Mouse (Mus musculus) heart, embryonic 13.5 days (tissue): ENCODE measurements around the gene Pik3r3. TPM values are rescaled to one million over a fixed set of nuclear protein-coding genes. Genes with fewer than 3 reads are reported as not detected.
"Not testable (repeated sequence)": the region's sequence is repeated elsewhere in the genome, so short reads cannot be mapped to it uniquely, and the experiment has no call there.

ENCODE experiments used
- ATAC-seq: fragments of 200-750 bp; cut with Nextera tagmentation; 2 replicates; pipeline ENCODE4 v1.8.0; 2017; ENCODE audit warnings: moderate TSS enrichment; ENCODE audit not compliant: insufficient number of reproducible peaks, low FRiP score, low TSS enrichment; ENCODE audit errors: extremely low read depth
- H3K27ac ChIP-seq: fragments of 300-500 bp; sonication (generic); replicated peaks from 2 replicates; pipeline ENCODE4 v1.5.1; 2015; ENCODE audit warnings: moderate library complexity, mild to moderate bottlenecking, inconsistent platforms
- H3K27me3 ChIP-seq: fragments of 300-500 bp; sonication (generic); replicated peaks from 2 replicates; pipeline ENCODE4 v1.6.1; 2015; ENCODE audit warnings: mild to moderate bottlenecking, inconsistent platforms
- H3K36me3 ChIP-seq: fragments of 300-500 bp; sonication (generic); 2 replicates; pipeline ENCODE4 v1.6.1; 2015; ENCODE audit warnings: mild to moderate bottlenecking, inconsistent platforms
- H3K4me1 ChIP-seq: fragments of 300-500 bp; sonication (generic); 2 replicates; pipeline ENCODE4 v1.6.1; 2015; ENCODE audit warnings: inconsistent platforms
- H3K4me2 ChIP-seq: fragments of 300-500 bp; sonication (generic); 2 replicates; pipeline ENCODE4 v1.6.1; 2015; ENCODE audit warnings: inconsistent platforms, mild to moderate bottlenecking, moderate library complexity
- H3K4me3 ChIP-seq: fragments of 300-500 bp; sonication (generic); 2 replicates; pipeline ENCODE4 v1.5.1; 2015; ENCODE audit warnings: moderate library complexity, mild to moderate bottlenecking, inconsistent platforms
- H3K9ac ChIP-seq: fragments of 300-500 bp; sonication (generic); 2 replicates; pipeline ENCODE4 v1.6.1; 2015; ENCODE audit warnings: inconsistent platforms, mild to moderate bottlenecking, moderate library complexity
- H3K9me3 ChIP-seq: fragments of 300-500 bp; sonication (generic); 2 replicates; pipeline ENCODE4 v1.6.1; 2016; ENCODE audit warnings: inconsistent platforms
- WGBS: fragments of 180-500 bp; shearing (Covaris S2); methylation state at CpG from one replicate; pipeline ENCODE4 v1.1.7; 2015; ENCODE audit warnings: mixed read lengths; 5-methylcytosine and 5-hydroxymethylcytosine counted together
- polyA plus RNA-seq: library from polyadenylated mRNA; unstranded; fragments of >200 nt; fragmentation: Nextera tagmentation; extraction: Ambion mirVana; gene quantifications from 2 replicates; pipeline ENCODE4 v1.2.1, GENCODE M21; 2015

Pik3r3 gene
- polyA plus RNA-seq, 1 experiment from 2014 or later: 12.1 TPM

DNA sequence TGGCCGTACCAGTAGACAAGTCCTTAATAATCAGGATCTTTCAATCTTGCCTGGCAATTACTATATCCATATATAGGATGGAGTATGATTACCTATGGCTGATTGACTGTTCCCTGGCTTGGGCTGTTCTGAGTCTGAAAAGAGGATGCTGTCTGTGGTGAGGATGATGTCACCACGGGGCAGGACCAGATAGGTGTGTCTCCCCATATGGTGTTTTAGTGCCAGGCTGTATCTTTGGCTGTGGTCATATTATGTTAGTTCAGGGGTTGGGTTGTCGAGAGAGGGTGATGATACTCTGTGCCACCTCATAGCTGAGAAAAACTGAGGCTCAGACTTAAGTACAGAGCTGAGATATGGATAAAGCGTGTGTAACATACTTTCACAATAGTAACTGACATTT, 36.3 kb upstream of the Pik3r3 start:
- H3K9ac ChIP-seq: no peak overlapping the region
- H3K36me3 ChIP-seq: no peaks in the 10 kb centered on the region
- no peak overlapping the region for H3K4me2 ChIP-seq
- no peaks in the 10 kb centered on the region for H3K27me3 ChIP-seq
- WGBS: 73% methylated on average over 4 of the region's 4 CpGs
- no peak overlapping the region for H3K4me3 ChIP-seq
- H3K9me3 ChIP-seq: no peaks in the 10 kb centered on the region
- H3K27ac ChIP-seq: no peak overlapping the region
- peaks cover 20% of the 10 kb centered on the region for H3K4me1 ChIP-seq
- no peak for ATAC-seq

DNA sequence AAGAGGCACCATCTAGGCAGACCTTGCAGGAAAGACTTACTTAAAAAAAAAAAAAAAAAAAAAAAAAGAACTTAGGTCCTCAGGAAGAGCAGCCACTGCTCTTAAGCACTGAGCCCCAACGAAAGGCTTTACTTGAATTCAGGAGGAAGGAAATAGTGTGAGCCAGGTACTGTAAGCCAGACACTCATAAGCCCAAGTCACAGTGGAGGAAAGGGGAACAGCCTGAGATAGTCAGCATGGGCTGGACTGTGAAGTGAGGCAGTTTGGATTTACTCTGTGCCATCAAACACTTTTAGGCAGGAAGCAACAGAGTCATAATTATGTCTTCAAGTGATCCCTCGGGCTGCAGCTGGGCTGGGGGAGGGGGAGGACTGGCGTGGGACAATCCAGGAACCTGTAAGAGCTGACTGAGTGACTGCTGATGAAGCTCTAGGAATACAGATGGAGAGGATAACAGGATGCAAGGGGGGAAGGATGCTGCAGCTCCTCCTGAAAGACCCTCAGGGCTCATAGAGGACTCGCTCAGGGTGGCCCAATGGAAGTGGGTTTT, 29.1 kb upstream of the Pik3r3 start:
- Histone ChIP-seq H3K4me3 (no peak overlapping the region), H3K4me1 (peaks cover 4% of the 10 kb centered on the region), H3K9ac (no peak overlapping the region), H3K9me3 (no peaks in the 10 kb centered on the region), H3K4me2 (no peak overlapping the region), H3K36me3 (no peaks in the 10 kb centered on the region), H3K27me3 (no peaks in the 10 kb centered on the region), H3K27ac (no peak overlapping the region)
- ATAC-seq: no peak
- 41% methylated on average over 4 of the region's 4 CpGs for WGBS

DNA sequence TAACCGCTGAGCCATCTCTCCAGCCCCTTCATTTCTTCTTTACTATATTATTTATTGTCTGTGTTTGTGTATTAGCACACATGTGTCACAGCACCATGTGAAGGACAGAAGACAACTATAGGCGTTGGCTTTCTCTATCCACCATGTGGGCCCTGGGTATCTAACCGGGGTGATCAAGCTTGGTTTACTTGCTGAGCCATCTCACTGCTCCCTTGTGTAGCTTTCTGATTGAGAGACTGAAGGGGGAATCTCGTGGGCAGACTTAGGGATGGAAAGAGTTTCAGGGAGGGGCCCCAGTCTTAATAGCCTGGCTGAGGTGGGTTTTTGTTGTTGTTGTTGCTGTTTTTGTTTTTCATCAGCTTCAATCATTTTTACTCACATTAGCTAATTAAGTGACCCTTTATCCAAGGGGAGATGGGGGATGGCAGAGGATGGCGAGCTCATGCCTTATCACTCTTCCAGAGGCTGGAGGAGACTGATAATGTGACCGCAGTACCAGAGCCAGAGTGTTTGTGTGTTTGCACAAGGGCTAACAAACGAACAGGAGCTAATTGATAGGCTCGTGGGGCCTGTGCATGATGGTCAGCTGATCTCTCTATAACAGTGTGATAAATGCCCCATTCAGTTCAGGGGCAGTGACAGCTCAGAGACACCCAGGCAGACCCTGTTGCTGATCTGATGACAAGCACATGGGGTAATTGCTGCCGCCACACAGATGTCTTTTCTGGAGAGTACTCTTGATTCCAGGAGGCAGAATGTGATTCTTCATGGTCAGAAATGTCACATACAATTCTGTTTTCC, 27.6 kb upstream of the Pik3r3 start:
- WGBS: 31% methylated on average over 9 of the region's 9 CpGs
- no peaks in the 10 kb centered on the region for H3K9me3 ChIP-seq
- H3K27ac ChIP-seq: no peak overlapping the region
- ATAC-seq: no peak
- H3K27me3 ChIP-seq: no peaks in the 10 kb centered on the region
- H3K4me1 ChIP-seq: peaks cover 4% of the 10 kb centered on the region
- no peak overlapping the region for H3K4me2 ChIP-seq
- H3K9ac ChIP-seq: no peak overlapping the region
- no peaks in the 10 kb centered on the region for H3K36me3 ChIP-seq
- H3K4me3 ChIP-seq: no peak overlapping the region

DNA sequence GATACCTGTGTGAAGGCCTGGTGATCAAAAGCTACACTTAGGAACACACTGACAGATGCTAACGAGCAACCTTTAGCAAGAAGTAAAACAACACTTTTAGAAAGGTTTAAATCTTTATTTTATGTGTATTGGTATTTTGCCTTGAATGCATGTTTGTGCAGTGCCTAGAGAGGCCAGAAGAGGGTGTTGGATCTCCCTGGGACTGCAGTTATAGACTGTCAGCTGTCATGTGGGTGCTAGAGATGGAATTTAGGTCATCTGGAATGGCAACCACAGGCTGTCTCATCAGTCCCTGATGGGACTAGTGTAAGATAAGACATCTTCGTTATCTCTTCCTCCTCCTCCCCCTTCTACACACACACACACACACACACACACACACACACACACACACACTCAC, 23.0 kb upstream of the Pik3r3 start:
- peaks cover 4% of the 10 kb centered on the region for H3K4me1 ChIP-seq
- H3K27ac ChIP-seq: no peak overlapping the region
- 67% methylated on average over 1 of the region's 2 CpGs for WGBS
- no peaks in the 10 kb centered on the region for H3K27me3 ChIP-seq
- no peak overlapping the region for H3K4me3 ChIP-seq
- no peaks in the 10 kb centered on the region for H3K36me3 ChIP-seq
- no peaks in the 10 kb centered on the region for H3K9me3 ChIP-seq
- no peak overlapping the region for H3K4me2 ChIP-seq
- no peak overlapping the region for H3K9ac ChIP-seq
- ATAC-seq: no peak

DNA sequence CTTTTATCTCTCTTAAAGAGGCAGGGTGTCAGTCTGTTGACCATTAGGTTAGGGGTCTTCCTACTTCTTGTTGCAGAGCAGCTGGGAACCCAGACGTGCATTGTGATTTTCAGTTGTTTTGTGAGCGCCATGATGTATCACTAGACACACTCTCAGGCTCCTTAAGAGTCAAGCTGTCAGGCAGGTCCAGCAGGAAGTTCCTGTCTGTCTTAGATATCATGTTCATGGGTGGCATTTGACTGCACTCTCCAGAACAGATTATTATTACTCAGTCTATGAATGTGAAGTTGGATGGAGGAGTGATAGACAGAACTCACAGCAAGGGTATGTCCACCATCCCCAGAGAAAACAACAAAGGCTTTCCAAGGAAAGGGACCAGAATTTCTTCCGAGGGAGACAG, 17.0 kb upstream of the Pik3r3 start:
- Histone ChIP-seq H3K36me3 (no peaks in the 10 kb centered on the region), H3K4me3 (no peak overlapping the region)

DNA sequence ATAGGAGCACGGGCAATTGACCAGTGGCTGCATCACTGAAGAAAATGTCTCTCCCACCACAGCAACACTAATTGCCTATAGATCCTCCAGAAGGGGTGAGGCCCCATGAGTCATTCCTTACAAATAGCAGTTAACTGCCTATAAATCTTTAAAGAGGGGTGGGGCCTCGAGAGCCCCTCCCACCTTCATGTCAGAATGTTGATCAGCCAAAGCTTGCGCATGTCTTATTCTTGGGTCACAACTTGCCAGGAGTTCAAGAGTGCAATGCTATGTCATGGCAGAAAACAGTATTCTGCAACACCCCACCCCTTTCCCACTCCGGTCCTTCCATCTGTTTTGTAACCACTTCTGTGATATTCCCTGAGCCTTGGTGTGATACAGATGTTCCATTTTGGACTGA, 14.9 kb upstream of the Pik3r3 start:
- no peaks in the 10 kb centered on the region for H3K36me3 ChIP-seq
- H3K4me1 ChIP-seq: no peaks in the 10 kb centered on the region
- no peak overlapping the region for H3K4me3 ChIP-seq
- H3K4me2 ChIP-seq: no peak overlapping the region
- 76% methylated on average over 4 of the region's 4 CpGs for WGBS
- no peak overlapping the region for H3K9ac ChIP-seq
- H3K27me3 ChIP-seq: no peaks in the 10 kb centered on the region
- no peak for ATAC-seq
- no peaks in the 10 kb centered on the region for H3K9me3 ChIP-seq
- H3K27ac ChIP-seq: no peak overlapping the region

More for the DNA sequence above, 17.0 kb upstream of the Pik3r3 start:
- no peak for ATAC-seq
- no peak overlapping the region for H3K27ac ChIP-seq
- 61% methylated on average over 3 of the region's 3 CpGs for WGBS
- no peaks in the 10 kb centered on the region for H3K4me1 ChIP-seq
- H3K27me3 ChIP-seq: no peaks in the 10 kb centered on the region
- H3K9me3 ChIP-seq: no peaks in the 10 kb centered on the region
- H3K9ac ChIP-seq: no peak overlapping the region
- H3K4me2 ChIP-seq: no peak overlapping the region

DNA sequence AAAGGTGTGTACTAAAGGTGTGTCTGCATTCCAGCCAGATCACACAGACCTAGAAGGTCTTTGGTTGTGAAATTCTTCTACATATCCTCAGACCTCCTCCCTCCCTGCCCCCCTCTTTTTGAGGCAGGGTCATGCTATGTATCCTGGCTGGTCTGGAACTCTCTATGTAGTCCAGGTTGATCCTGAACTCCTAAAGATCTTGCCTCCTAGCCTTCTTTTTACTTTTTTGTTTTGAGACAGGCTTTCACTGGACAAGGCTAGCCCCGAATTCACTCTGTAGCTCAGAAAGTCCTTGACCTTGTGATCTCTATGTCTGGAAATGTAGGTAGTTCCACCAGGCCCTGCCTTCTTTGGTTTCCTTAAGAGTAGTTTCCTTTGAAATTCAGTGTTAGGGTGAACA, 12.5 kb upstream of the Pik3r3 start:
- Histone ChIP-seq H3K27me3 (no peaks in the 10 kb centered on the region), H3K4me2 (no peak overlapping the region), H3K9me3 (no peaks in the 10 kb centered on the region), H3K4me1 (no peaks in the 10 kb centered on the region), H3K9ac (no peak overlapping the region), H3K36me3 (no peaks in the 10 kb centered on the region), H3K27ac (no peak overlapping the region), H3K4me3 (no peak overlapping the region)
- WGBS: 66% methylated on average over 1 of the region's 1 CpGs
- no peak for ATAC-seq

DNA sequence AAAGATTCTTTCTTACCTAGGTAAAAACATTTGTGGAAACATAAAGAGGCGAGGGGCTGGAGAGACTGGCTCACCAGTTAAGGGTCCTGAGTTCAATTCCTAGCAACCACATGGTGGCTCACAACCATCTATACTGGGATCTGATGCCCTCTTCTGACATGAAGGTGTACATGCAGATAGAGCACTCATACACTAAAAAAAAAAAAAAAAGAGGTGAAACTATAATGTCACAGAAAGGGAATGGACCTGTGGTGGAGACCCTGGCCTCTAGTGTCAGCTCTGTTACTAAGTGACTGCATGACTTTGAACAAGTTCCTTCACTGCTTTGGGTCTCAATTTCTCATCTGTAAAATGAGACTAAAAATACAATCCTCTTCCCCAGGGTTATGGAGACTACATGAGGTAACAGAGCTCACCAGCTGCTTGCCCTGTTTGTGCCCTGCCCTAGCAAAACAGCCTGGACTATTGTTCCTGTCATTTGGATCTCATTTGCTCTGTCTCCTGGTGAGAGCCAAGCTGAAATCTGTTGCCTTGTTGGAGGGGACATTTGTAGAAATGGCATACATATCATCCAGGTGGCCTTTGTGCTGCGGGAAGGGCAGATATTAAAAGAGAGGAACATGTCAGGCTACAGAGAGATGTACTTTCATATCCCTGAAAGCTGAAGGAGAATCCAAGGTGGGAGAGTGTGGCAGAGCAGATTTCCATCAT, 5.4 kb upstream of the Pik3r3 start:
- peaks cover 23% of the 10 kb centered on the region for H3K4me1 ChIP-seq
- H3K27me3 ChIP-seq: no peaks in the 10 kb centered on the region
- peak overlapping the region; percentile 33; the same call in 1 of the 2 replicates for H3K27ac ChIP-seq
- no peak for ATAC-seq
- no peaks in the 10 kb centered on the region for H3K9me3 ChIP-seq
- no peak overlapping the region for H3K4me3 ChIP-seq
- 81% methylated on average over 2 of the region's 2 CpGs for WGBS
- H3K9ac ChIP-seq: no peak overlapping the region
- H3K4me2 ChIP-seq: no peak overlapping the region
- H3K36me3 ChIP-seq: no peaks in the 10 kb centered on the region

DNA sequence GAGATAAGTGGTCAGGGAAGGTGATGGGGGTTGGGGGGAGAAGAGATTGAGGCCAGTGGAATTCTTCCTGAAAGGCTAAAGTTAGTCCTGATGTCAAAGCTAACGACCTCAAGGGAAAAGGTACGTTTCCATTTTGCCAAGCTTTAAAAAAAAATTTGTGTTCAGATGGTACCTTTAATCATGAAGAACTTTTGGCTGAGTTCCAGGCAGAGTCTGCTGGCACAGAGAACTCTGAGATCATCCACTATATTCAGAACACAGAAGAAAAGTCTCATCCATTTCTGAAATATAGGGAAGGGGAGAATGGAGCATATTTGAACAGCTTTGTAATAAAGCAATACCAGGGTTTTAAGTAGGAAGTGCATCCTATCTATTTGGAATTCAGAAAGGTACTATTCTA, 4.4 kb upstream of the Pik3r3 start:
- no peak overlapping the region for H3K4me2 ChIP-seq
- no peak overlapping the region for H3K4me3 ChIP-seq
- no peak overlapping the region; the same call in 1 of the 2 replicates for H3K9ac ChIP-seq
- no peaks in the 10 kb centered on the region for H3K27me3 ChIP-seq
- peaks cover 23% of the 10 kb centered on the region for H3K4me1 ChIP-seq
- no peaks in the 10 kb centered on the region for H3K36me3 ChIP-seq
- ATAC-seq: no peak
- H3K27ac ChIP-seq: peak overlapping the region; percentile 63
- H3K9me3 ChIP-seq: no peaks in the 10 kb centered on the region
- WGBS: 11% methylated on average over 2 of the region's 2 CpGs

DNA sequence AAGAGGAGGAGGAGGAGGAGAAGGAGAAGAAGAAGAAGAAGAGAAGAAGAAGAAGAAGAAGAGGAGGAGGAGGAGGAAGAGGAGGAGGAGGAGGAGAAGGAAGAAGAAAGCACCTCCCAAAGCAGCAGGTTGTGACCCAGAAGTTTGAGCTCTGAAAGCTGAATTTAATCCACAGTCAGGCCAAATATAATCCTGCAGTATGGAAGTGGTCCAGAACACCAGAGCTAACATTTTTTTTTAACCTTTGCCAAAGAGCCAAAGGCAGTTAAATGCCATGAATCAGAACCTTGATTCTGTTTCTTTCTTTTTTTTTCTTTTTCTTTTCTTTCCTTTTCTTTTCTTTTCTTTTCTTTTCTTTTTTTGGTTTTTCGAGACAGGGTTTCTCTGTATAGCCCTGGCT, 3.8 kb upstream of the Pik3r3 start:
- not testable (repeated sequence) for ATAC-seq, H3K27ac ChIP-seq, H3K27me3 ChIP-seq, H3K9ac ChIP-seq, H3K9me3 ChIP-seq, H3K36me3 ChIP-seq, H3K4me3 ChIP-seq, H3K4me2 ChIP-seq
- 83% methylated on average over 1 of the region's 1 CpGs for WGBS
- peaks cover 23% of the 10 kb centered on the region for H3K4me1 ChIP-seq

DNA sequence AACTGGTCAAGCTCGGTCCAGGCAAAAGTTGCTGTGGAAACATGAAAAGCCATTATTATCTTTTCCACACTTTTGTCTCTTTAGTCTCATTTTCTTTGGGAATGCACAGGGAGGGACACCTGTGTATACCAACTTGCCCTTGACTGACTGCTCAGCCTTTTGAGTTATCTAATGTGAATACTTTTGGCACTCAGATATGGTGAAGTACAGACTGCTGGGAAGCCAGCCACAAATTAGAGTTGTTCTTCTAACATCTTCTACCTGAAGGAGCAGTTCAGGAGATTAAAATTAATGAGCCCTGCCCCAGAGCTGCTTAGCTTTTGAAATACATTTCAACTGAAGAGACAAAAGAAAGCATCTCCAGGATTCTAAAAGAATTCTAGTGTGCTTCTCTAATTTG, 2.4 kb upstream of the Pik3r3 start:
- no peaks in the 10 kb centered on the region for H3K9me3 ChIP-seq
- H3K9ac ChIP-seq: no peak overlapping the region
- no peak overlapping the region for H3K4me2 ChIP-seq
- WGBS: 79% methylated on average over 1 of the region's 1 CpGs
- H3K4me1 ChIP-seq: peaks cover 27% of the 10 kb centered on the region
- no peaks in the 10 kb centered on the region for H3K36me3 ChIP-seq
- no peaks in the 10 kb centered on the region for H3K27me3 ChIP-seq
- no peak overlapping the region for H3K4me3 ChIP-seq
- 0 out of 2 replicates have a peak overlapping the region, but pooled peaks have one; percentile 2 for H3K27ac ChIP-seq
- no peak for ATAC-seq
